Mouse (Mus musculus): ENCODE data around the gene Dda1.

Dda1 gene

GRCm38 (mm10) chr8:71469411-71469810 is 412 bp downstream of the Dda1 start:
- peak; percentile 16 for DNase-seq (ENCODE audit: low spot score)

- no peak for DNase-seq (ENCODE audit: low spot score)
Observed at GRCm38 (mm10) chr8:71470146-71470912, 1.3 kb downstream of the Dda1 start.

GRCm38 (mm10) chr8:71470913-71471255 is 1.9 kb downstream of the Dda1 start:
- no peak for DNase-seq (ENCODE audit: low spot score)

- no peak for DNase-seq (ENCODE audit: low spot score)
Observed at GRCm38 (mm10) chr8:71471861-71472260, 2.9 kb downstream of the Dda1 start.

- DNase-seq (ENCODE audit: low spot score), result no peak
Observed at GRCm38 (mm10) chr8:71472601-71473386, 3.8 kb downstream of the Dda1 start.

- DNase-seq (ENCODE audit: low spot score), result peak; percentile 3
Observed at GRCm38 (mm10) chr8:71474344-71474743, 5.3 kb downstream of the Dda1 start.

- no peak for DNase-seq (ENCODE audit: low spot score)
Observed at GRCm38 (mm10) chr8:71474785-71475701, 6.0 kb downstream of the Dda1 start.

- no peak for DNase-seq (ENCODE audit: low spot score)
Observed at GRCm38 (mm10) chr8:71475702-71476075, 6.7 kb downstream of the Dda1 start.

- peak; percentile 66 for DNase-seq (ENCODE audit: low spot score)
Observed at GRCm38 (mm10) chr8:71476099-71476940, 7.3 kb downstream of the Dda1 start.

GRCm38 (mm10) chr8:71477196-71477845 is 8.3 kb downstream of the Dda1 start:
- no peak for DNase-seq (ENCODE audit: low spot score)

- DNase-seq (ENCODE audit: low spot score), result no peak
Observed at GRCm38 (mm10) chr8:71478943-71479342, 9.9 kb downstream of the Dda1 start.

- DNase-seq (ENCODE audit: low spot score), result no peak
Observed at GRCm38 (mm10) chr8:71483932-71484331, 14.9 kb downstream of the Dda1 start.

GRCm38 (mm10) chr8:71484736-71485135 is 15.7 kb downstream of the Dda1 start:
- no peak for DNase-seq (ENCODE audit: low spot score)

- DNase-seq (ENCODE audit: low spot score), result peak; percentile 76
Observed at GRCm38 (mm10) chr8:71485142-71486135, 16.4 kb downstream of the Dda1 start, which contains the start of gene Ano8. TSS of gene Ano8 (minus strand) at chr8:71485963.

GRCm38 (mm10) chr8:71486136-71486529 is 17.1 kb downstream of the Dda1 start:
- no peak for DNase-seq (ENCODE audit: low spot score)

GRCm38 (mm10) chr8:71487691-71488445 is 18.9 kb downstream of the Dda1 start, which contains the start of gene Gtpbp3:
TSS of gene Gtpbp3 (plus strand) at chr8:71488103.
- DNase-seq (ENCODE audit: low spot score), result peak; percentile 75

- peak; percentile 81 for DNase-seq (ENCODE audit: low spot score)
Observed at GRCm38 (mm10) chr8:71488454-71488853, 19.5 kb downstream of the Dda1 start.

- peak; percentile 74 for DNase-seq (ENCODE audit: low spot score)
Observed at GRCm38 (mm10) chr8:71495039-71495438, 26.0 kb downstream of the Dda1 start.

GRCm38 (mm10) chr8:71495811-71496210 is 26.8 kb downstream of the Dda1 start:
- no peak for DNase-seq (ENCODE audit: low spot score)

All from ovary, adult 18-20 months (tissue).